Mouse (Mus musculus) lung, postnatal 0 days (tissue): ENCODE data around the gene Clcc1.

Experiments used
- CTCF ChIP-seq: IDR thresholded peaks from 2 replicates; pipeline ENCODE4 v1.5.1; 2016; ENCODE audit warnings: antibody characterized with exemption, mild to moderate bottlenecking
- EP300 ChIP-seq: IDR thresholded peaks from 2 replicates; pipeline ENCODE4 v1.6.1; 2016; ENCODE audit warnings: antibody characterized with exemption, mild to moderate bottlenecking, control low read depth

- no peak for TF ChIP-seq CTCF
- no peak for TF ChIP-seq EP300
Measured at GRCm38 (mm10) chr3:108634761-108635160, 19.0 kb upstream of the Clcc1 start.
